Mouse (Mus musculus) gastrocnemius, postnatal 25 days (tissue): ENCODE data around the gene Apol9b. TPM values are rescaled to one million over a fixed set of nuclear protein-coding genes. Genes with fewer than 3 reads are reported as not detected.

Experiments used
- DNase-seq: peaks from one replicate; pipeline ENCODE4 v3.0.0; 2022
- total RNA-seq, 2 experiments: library from RNA; stranded (reverse); gene quantifications; 1 replicate in 1 of 2; 2 replicates in 1 of 2; pipeline ENCODE4 v1.2.3; 2021

The Apol9b gene
- total RNA-seq, 2 experiments from 2014 or later: not detected

DNA sequence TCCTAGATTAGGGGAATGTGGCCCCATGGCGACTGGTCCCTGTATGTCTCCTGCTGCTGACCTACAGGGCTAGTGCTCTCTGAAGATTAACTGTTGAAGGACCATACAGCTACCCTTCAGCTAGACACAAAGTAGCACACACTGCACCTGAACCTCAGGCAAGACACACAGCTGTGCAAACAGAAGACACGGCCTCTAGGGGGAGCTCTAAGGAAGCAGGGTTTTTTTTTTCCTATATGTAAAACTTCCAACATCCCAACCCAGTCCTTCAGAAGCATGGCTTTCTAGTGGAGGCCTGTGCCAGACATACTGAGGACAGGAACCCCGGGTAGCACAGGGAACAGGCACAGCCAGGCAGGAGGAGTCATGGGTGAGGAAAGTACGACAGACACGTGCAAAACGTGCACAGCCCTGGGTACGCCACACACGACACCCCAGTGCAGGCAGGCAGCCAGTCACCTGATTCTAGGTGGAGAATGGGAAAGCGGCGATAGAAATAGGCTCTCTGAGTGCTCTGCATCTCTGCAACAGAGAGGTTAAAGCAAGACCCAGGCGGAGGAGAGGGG, 53.7 kb downstream of the Apol9b start:
- no peak for DNase-seq

DNA sequence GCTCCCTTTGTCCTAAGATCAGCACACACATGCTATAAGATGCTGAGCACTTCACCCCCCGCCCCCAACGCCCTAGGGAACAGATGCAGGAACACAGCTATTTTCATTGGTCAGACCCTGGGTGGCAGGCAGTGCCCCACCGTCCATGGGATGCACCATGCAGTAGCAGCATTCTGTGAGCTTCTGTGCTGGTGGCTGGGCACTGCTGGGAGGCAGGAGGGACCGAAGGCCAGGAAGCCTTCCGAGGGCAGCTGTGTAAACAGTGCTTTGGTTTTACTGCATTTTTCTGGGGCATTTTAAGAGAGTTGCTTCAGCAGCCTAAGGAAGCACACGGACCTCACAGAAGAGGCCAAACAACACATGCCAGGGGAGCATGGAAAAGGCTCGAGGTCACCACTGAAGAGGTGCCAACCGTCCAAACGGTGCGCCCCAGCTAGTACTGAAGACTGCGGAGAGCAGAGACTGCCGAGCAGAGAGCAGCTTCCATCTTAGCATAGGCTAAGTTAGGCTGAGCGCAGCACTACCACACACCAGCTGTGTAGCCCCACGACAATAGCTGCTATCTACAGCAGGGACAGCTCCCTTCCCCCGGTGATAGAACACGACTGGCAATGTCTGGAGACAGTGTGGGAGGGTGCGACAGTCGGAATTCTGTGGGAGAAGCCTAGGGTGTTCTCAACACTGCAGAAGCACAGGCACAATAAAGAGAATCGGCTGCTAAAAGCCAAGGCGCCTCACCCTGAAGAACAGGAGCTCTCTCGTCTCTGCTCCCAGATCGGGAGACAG, 55.4 kb downstream of the Apol9b start:
- no peak for DNase-seq

GRCm38 (mm10) chr15:77785807-77786206, 57.0 kb downstream of the Apol9b start:
- no peak for DNase-seq

Other genes starting within 250 kb of the Apol9b start
- not detected for gene Apol11a, start 220.8 kb upstream of the Apol9b start, total RNA-seq
- gene Apol7c, start 195.7 kb upstream of the Apol9b start, total RNA-seq: not detected
- gene 1700025B11Rik, start 167.1 kb upstream of the Apol9b start, total RNA-seq: not detected
- under 1 TPM; 0.43 to 0.64 TPM for gene Apol10b, start 132.9 kb upstream of the Apol9b start, total RNA-seq
- not detected for gene Gm36245, start 129.8 kb upstream of the Apol9b start, total RNA-seq
- gene Apol11b, start 85.8 kb upstream of the Apol9b start, total RNA-seq: under 1 TPM in 1 of 2 experiments, not detected in 1; 0.27 TPM
- under 1 TPM; 0.24 to 0.28 TPM for gene Apol7e, start 30.2 kb upstream of the Apol9b start, total RNA-seq
- under 1 TPM in 1 of 2 experiments, not detected in 1; 0.21 TPM for gene Apol8, start 28.0 kb downstream of the Apol9b start, total RNA-seq
- 10 to 100 TPM; 51.0 to 72.0 TPM for gene Myh9, start 113.1 kb downstream of the Apol9b start, total RNA-seq
- gene Txn2, start 200.0 kb downstream of the Apol9b start, total RNA-seq: 100 to 1,000 TPM; 210 to 254 TPM
- under 1 TPM; 0.54 to 0.86 TPM for gene Foxred2, start 227.7 kb downstream of the Apol9b start, total RNA-seq
- 10 to 100 TPM; 52.8 to 52.9 TPM for gene Eif3d, start 241.8 kb downstream of the Apol9b start, total RNA-seq